Mouse (Mus musculus): ENCODE measurements around the gene Apex1.

- TF ChIP-seq CTCF (IDR thresholded peaks at IDR 0.05; ENCODE audit: low read depth) (no peak), EP300 (optimal IDR thresholded peaks at IDR 0.05) (no peak)
These were observed 30.7 kb downstream of the Apex1 start for GRCm38 (mm10) chr14:50955487-50955886.

All from stomach, postnatal 0 days (tissue).